Mouse (Mus musculus) neural tube, embryonic 14.5 days (tissue): Measurements from ENCODE around the gene Pax3. TPM values are rescaled to one million over a fixed set of nuclear protein-coding genes. Genes with fewer than 3 reads are reported as not detected.

Source experiments
- ATAC-seq: fragments of 200-750 bp; cut with Nextera tagmentation; 2 replicates; pipeline ENCODE4 v1.8.0; 2017; ENCODE audit warnings: low read depth, mild to moderate bottlenecking, moderate TSS enrichment, moderate library complexity
- H3K27ac ChIP-seq: fragments of 300-500 bp; sonication (generic); 2 replicates; pipeline ENCODE4 v1.5.1; 2014; ENCODE audit warnings: low read depth, mild to moderate bottlenecking, control low read depth, low read length, moderate library complexity, mixed read lengths
- H3K27me3 ChIP-seq: fragments of 300-500 bp; sonication (generic); 2 replicates; pipeline ENCODE4 v1.6.1; 2014; ENCODE audit warnings: low read length; ENCODE audit not compliant: control insufficient read depth, insufficient read depth
- H3K36me3 ChIP-seq: fragments of 300-500 bp; sonication (generic); 2 replicates; pipeline ENCODE4 v1.6.1; 2014; ENCODE audit warnings: low read length, mixed read lengths; ENCODE audit not compliant: control insufficient read depth, insufficient read depth
- H3K4me1 ChIP-seq: fragments of 300-500 bp; sonication (generic); 2 replicates; pipeline ENCODE4 v1.6.1; 2014; ENCODE audit warnings: low read length; ENCODE audit not compliant: control insufficient read depth, insufficient read depth
- H3K4me2 ChIP-seq: fragments of 300-500 bp; sonication (generic); 2 replicates; pipeline ENCODE4 v1.6.1; 2014; ENCODE audit warnings: mild to moderate bottlenecking, low read depth, low read length, control low read depth
- H3K4me3 ChIP-seq: fragments of 300-500 bp; sonication (generic); 2 replicates; pipeline ENCODE4 v1.5.1; 2014; ENCODE audit warnings: low read depth, low read length, control low read depth, mixed read lengths
- H3K9ac ChIP-seq: fragments of 300-500 bp; sonication (generic); replicated peaks from 2 replicates; pipeline ENCODE4 v1.6.1; 2014; ENCODE audit warnings: low read depth, mild to moderate bottlenecking, control low read depth, low read length, mixed read lengths
- H3K9me3 ChIP-seq: fragments of 300-500 bp; sonication (generic); 2 replicates; pipeline ENCODE4 v1.6.1; 2016; ENCODE audit warnings: low read length; ENCODE audit not compliant: control insufficient read depth
- WGBS: fragments of 180-500 bp; shearing (Covaris S2); extraction: QIAGEN DNeasy Blood & Tissue Kit; methylation state at CpG from one replicate; pipeline ENCODE4 v1.1.7; 2014; 5-methylcytosine and 5-hydroxymethylcytosine counted together
- polyA plus RNA-seq: library from polyadenylated mRNA; unstranded; fragments of >200 nt; fragmentation: Nextera tagmentation; extraction: Ambion mirVana; gene quantifications from 2 replicates; pipeline ENCODE4 v1.2.1, GENCODE M21; 2014

The Pax3 gene
- polyA plus RNA-seq, 1 experiment from 2014 or later, result 4.6 TPM

GRCm38 (mm10) chr1:78201251-78202010 is 4.5 kb upstream of the Pax3 start:
- H3K9ac ChIP-seq, result no peak overlapping the region; the same call in 1 of the 2 replicates
- WGBS, result 1% methylated on average over 28 of the region's 28 CpGs
- 0 out of 2 replicates have a peak, but pooled peaks cover 8% of the 10 kb centered on the region for H3K4me1 ChIP-seq
- peaks cover 38% of the 10 kb centered on the region for H3K27me3 ChIP-seq
- peak overlapping the region; percentile 23; the same call in 1 of the 2 replicates for H3K27ac ChIP-seq
- no peaks in the 10 kb centered on the region for H3K36me3 ChIP-seq
- no peaks in the 10 kb centered on the region for H3K9me3 ChIP-seq
- peak overlapping the region; percentile 30; the same call in 1 of the 2 replicates for H3K4me2 ChIP-seq
- ATAC-seq, result no peak
- peak overlapping the region; percentile 9; the same call in 1 of the 2 replicates for H3K4me3 ChIP-seq

GRCm38 (mm10) chr1:78200191-78200590 is 3.3 kb upstream of the Pax3 start:
- Histone ChIP-seq H3K9ac (no peak overlapping the region), H3K9me3 (no peaks in the 10 kb centered on the region), H3K36me3 (no peaks in the 10 kb centered on the region), H3K27me3 (peaks cover 30% of the 10 kb centered on the region), H3K4me1 (0 out of 2 replicates have a peak, but pooled peaks cover 8% of the 10 kb centered on the region), H3K4me3 (no peak overlapping the region), H3K4me2 (no peak overlapping the region), H3K27ac (no peak overlapping the region)
- WGBS, result 5% methylated on average over 15 of the region's 15 CpGs
- ATAC-seq, result no peak

- Histone ChIP-seq H3K4me3 (no peak overlapping the region), H3K36me3 (no peaks in the 10 kb centered on the region), H3K9me3 (no peaks in the 10 kb centered on the region), H3K9ac (no peak overlapping the region), H3K4me1 (0 out of 2 replicates have a peak, but pooled peaks cover 8% of the 10 kb centered on the region), H3K4me2 (no peak overlapping the region), H3K27me3 (peaks cover 20% of the 10 kb centered on the region), H3K27ac (no peak overlapping the region)
- ATAC-seq, result no peak
- whole genome bisulfite sequencing, result 5% methylated on average over 9 of the region's 9 CpGs
Measured at GRCm38 (mm10) chr1:78199221-78199620, 2.3 kb upstream of the Pax3 start.

- ATAC-seq, result no peak
- H3K27ac ChIP-seq, result no peak overlapping the region
- no peak overlapping the region for H3K4me3 ChIP-seq
- H3K27me3 ChIP-seq, result peaks cover 20% of the 10 kb centered on the region
- no peak overlapping the region; the same call in 1 of the 2 replicates for H3K4me2 ChIP-seq
- H3K9me3 ChIP-seq, result no peaks in the 10 kb centered on the region
- no peak overlapping the region for H3K9ac ChIP-seq
- no peaks in the 10 kb centered on the region for H3K36me3 ChIP-seq
- 0 out of 2 replicates have a peak, but pooled peaks cover 6% of the 10 kb centered on the region for H3K4me1 ChIP-seq
- under 1% methylated on average over 9 of the region's 9 CpGs for WGBS
Measured at GRCm38 (mm10) chr1:78198319-78198940, 1.5 kb upstream of the Pax3 start.

- Histone ChIP-seq H3K27ac (no peak overlapping the region), H3K4me2 (peak overlapping the region; percentile 49), H3K4me1 (0 out of 2 replicates have a peak, but pooled peaks cover 6% of the 10 kb centered on the region), H3K9me3 (no peaks in the 10 kb centered on the region), H3K36me3 (no peaks in the 10 kb centered on the region), H3K27me3 (peaks cover 20% of the 10 kb centered on the region), H3K9ac (no peak overlapping the region), H3K4me3 (peak overlapping the region; percentile 31)
- ATAC-seq, result peak; percentile 71
- WGBS, result 2% methylated on average over 21 of the region's 21 CpGs
Measured at GRCm38 (mm10) chr1:78197351-78198234, 659 bp upstream of the Pax3 start.

- peak; percentile 6; the same call in 1 of the 2 replicates for ATAC-seq
- Histone ChIP-seq H3K36me3 (no peaks in the 10 kb centered on the region), H3K27me3 (peaks cover 25% of the 10 kb centered on the region)
Measured at GRCm38 (mm10) chr1:78195771-78196712, 892 bp downstream of the Pax3 start.

GRCm38 (mm10) chr1:78195145-78195544 is 1.8 kb downstream of the Pax3 start:
- Histone ChIP-seq H3K4me3 (peak overlapping the region; percentile 31), H3K36me3 (no peaks in the 10 kb centered on the region), H3K4me1 (0 out of 2 replicates have a peak, but pooled peaks cover 6% of the 10 kb centered on the region), H3K9me3 (no peaks in the 10 kb centered on the region), H3K9ac (peak overlapping the region; percentile 33), H3K27ac (no peak overlapping the region), H3K4me2 (peak overlapping the region; percentile 32; the same call in 1 of the 2 replicates), H3K27me3 (peaks cover 28% of the 10 kb centered on the region)
- ATAC-seq, result no peak
- WGBS, result 2% methylated on average over 21 of the region's 21 CpGs

More at GRCm38 (mm10) chr1:78195771-78196712, 892 bp downstream of the Pax3 start:
- Histone ChIP-seq H3K4me3 (peak overlapping the region; percentile 31), H3K27ac (peak overlapping the region; percentile 41; the same call in 1 of the 2 replicates), H3K4me2 (peak overlapping the region; percentile 49), H3K9ac (peak overlapping the region; percentile 33; the same call in 1 of the 2 replicates), H3K4me1 (0 out of 2 replicates have a peak, but pooled peaks cover 6% of the 10 kb centered on the region), H3K9me3 (no peaks in the 10 kb centered on the region)
- WGBS, result under 1% methylated on average over 42 of the region's 42 CpGs
